Mouse (Mus musculus) thymus, adult 2 months (tissue): ENCODE measurements at regions not wholly inside any gene's neighbourhood (a gene's known extent, or its start where the extent isn't known, plus 50 kb on each side); places are given as distances from the start of the nearest gene placed in this dataset.

Experiments
- CTCF ChIP-seq: fragments of 200-500 bp; IDR thresholded peaks from 2 replicates; pipeline ENCODE4 v1.5.1; 2012; ENCODE audit warnings: mild to moderate bottlenecking, control low read depth, low read length, moderate library complexity, borderline replicate concordance; ENCODE audit not compliant: control insufficient read depth, poor library complexity, insufficient read depth; ENCODE audit errors: extremely low read depth
- POLR2A ChIP-seq: fragments of 200-500 bp; IDR thresholded peaks from 2 replicates; pipeline ENCODE4 v1.6.1; 2012; ENCODE audit warnings: mild to moderate bottlenecking, low read length, control low read depth, moderate library complexity; ENCODE audit not compliant: control insufficient read depth, poor library complexity, insufficient read depth; ENCODE audit errors: extremely low read depth

- TF ChIP-seq POLR2A (no peak), CTCF (no peak)
Observed at GRCm38 (mm10) chr16:88360081-88360480, 70.0 kb upstream of the Grik1 start.
